Mouse (Mus musculus) CH12.LX (cell line): Measurements from ENCODE around the gene Asb10. TPM values are rescaled to one million over a fixed set of nuclear protein-coding genes. Genes with fewer than 3 reads are reported as not detected.

Source experiments
- DNase-seq: peaks from one replicate; pipeline ENCODE4 v3.0.0-alpha.2; 2013; ENCODE audit errors: extremely low read depth
- H3K27ac ChIP-seq: 2 replicates; pipeline ENCODE4 v1.5.1; 2012; ENCODE audit warnings: low read depth, mild to moderate bottlenecking, control low read depth, moderate library complexity; ENCODE audit not compliant: insufficient read depth
- H3K27me3 ChIP-seq: replicated peaks from 2 replicates; pipeline ENCODE3; 2012; ENCODE audit warnings: inconsistent platforms
- H3K36me3 ChIP-seq, 2 experiments: replicated peaks in 1 of 2; 2 replicates each; pipeline versions ENCODE3 to v1.6.1; 2012; ENCODE audit warnings: inconsistent platforms in 1 of 2, low read length in 1 of 2, mild to moderate bottlenecking in 1 of 2, mixed read lengths in 1 of 2, moderate library complexity in 1 of 2; ENCODE audit not compliant: control insufficient read depth in 1 of 2, insufficient read depth in 1 of 2
- H3K4me1 ChIP-seq, 2 experiments: 2 replicates each; pipeline ENCODE4 v1.6.1; 2012; ENCODE audit warnings: inconsistent platforms in 1 of 2, moderate library complexity in 1 of 2; ENCODE audit not compliant: insufficient read depth in 2 of 2, control insufficient read depth in 1 of 2
- H3K4me2 ChIP-seq: 2 replicates; pipeline ENCODE4 v1.6.1; 2012; ENCODE audit warnings: low read depth, mild to moderate bottlenecking, control low read depth; ENCODE audit not compliant: poor library complexity, insufficient read depth, severe bottlenecking
- H3K4me3 ChIP-seq, 3 experiments: fragments of 150-350 bp in 1 of 3; sonication (generic) in 1 of 3; replicated peaks in 1 of 3; 2 replicates each; pipeline versions ENCODE3 to v1.5.1; 2011 to 2012; ENCODE audit warnings: low read depth in 2 of 3, low read length in 2 of 3, mild to moderate bottlenecking in 2 of 3, moderate library complexity in 2 of 3, control low read depth in 1 of 3, improper control_type of control experiment in 1 of 3, inconsistent platforms in 1 of 3, mixed read lengths in 1 of 3; ENCODE audit not compliant: poor library complexity in 1 of 3
- H3K79me2 ChIP-seq: replicated peaks from 2 replicates; pipeline ENCODE4 v1.6.1; 2012; ENCODE audit warnings: mild to moderate bottlenecking, moderate library complexity; ENCODE audit not compliant: control insufficient read depth, poor library complexity, insufficient read depth, severe bottlenecking; ENCODE audit errors: extremely low read depth
- H3K9ac ChIP-seq: 2 replicates; pipeline ENCODE4 v1.6.1; 2012; ENCODE audit warnings: low read depth, mild to moderate bottlenecking, control low read depth, moderate library complexity; ENCODE audit not compliant: insufficient read depth
- H3K9me3 ChIP-seq: replicated peaks from 2 replicates; pipeline ENCODE3; 2012; ENCODE audit warnings: low read length, inconsistent platforms, mixed read lengths
- CTCF ChIP-seq, 2 experiments: IDR thresholded peaks in 1 of 2; conservative IDR thresholded peaks in 1 of 2; 2 replicates each; pipeline ENCODE4 v1.5.1; 2011 to 2012; ENCODE audit warnings: low read depth in 2 of 2, low read length in 2 of 2, improper control_type of control experiment in 1 of 2, inconsistent platforms in 1 of 2, mild to moderate bottlenecking in 1 of 2, moderate library complexity in 1 of 2
- ELF1 ChIP-seq: IDR thresholded peaks from 2 replicates; pipeline ENCODE4 v1.6.1; 2014; ENCODE audit warnings: low read depth, mild to moderate bottlenecking, inconsistent platforms, low read length, improper control_type of control experiment
- ETS1 ChIP-seq: conservative IDR thresholded peaks from 2 replicates; pipeline ENCODE4 v1.6.1; 2012; ENCODE audit warnings: low read depth, mild to moderate bottlenecking, inconsistent platforms, low read length, improper control_type of control experiment, moderate library complexity
- IRF4 ChIP-seq: IDR thresholded peaks from 2 replicates; pipeline ENCODE4 v1.6.1; 2014; ENCODE audit warnings: low read depth, mild to moderate bottlenecking, inconsistent platforms, low read length, improper control_type of control experiment
- JUND ChIP-seq: conservative IDR thresholded peaks from 2 replicates; pipeline ENCODE4 v1.6.1; 2011; ENCODE audit warnings: low read depth, low read length, improper control_type of control experiment
- MAFK ChIP-seq: IDR thresholded peaks from 2 replicates; pipeline ENCODE4 v1.6.1; 2011; ENCODE audit warnings: low read length, improper control_type of control experiment; ENCODE audit not compliant: insufficient replicate concordance
- MYC ChIP-seq: IDR thresholded peaks from 2 replicates; pipeline ENCODE4 v1.6.1; 2011; ENCODE audit warnings: low read depth, mild to moderate bottlenecking, improper control_type of control experiment, low read length
- POLR2AphosphoS2 ChIP-seq: IDR thresholded peaks from 2 replicates; pipeline ENCODE4 v1.6.1; 2011; ENCODE audit warnings: low read depth, low read length, improper control_type of control experiment
- RCOR1 ChIP-seq: conservative IDR thresholded peaks from 2 replicates; pipeline ENCODE4 v1.6.1; 2012; ENCODE audit warnings: low read depth, mild to moderate bottlenecking, inconsistent platforms, low read length, improper control_type of control experiment
- SIN3A ChIP-seq: IDR thresholded peaks from 2 replicates; pipeline ENCODE4 v1.6.1; 2012; ENCODE audit warnings: low read length, improper control_type of control experiment, inconsistent platforms
- SMC3 ChIP-seq: IDR thresholded peaks from 2 replicates; pipeline ENCODE4 v1.6.1; 2011; ENCODE audit warnings: low read depth, low read length, improper control_type of control experiment
- TCF12 ChIP-seq: IDR thresholded peaks from 2 replicates; pipeline ENCODE4 v1.6.1; 2014; ENCODE audit warnings: low read depth, mild to moderate bottlenecking, inconsistent platforms, low read length, improper control_type of control experiment
- UBTF ChIP-seq: IDR thresholded peaks from 2 replicates; pipeline ENCODE4 v1.6.1; 2012; ENCODE audit warnings: low read depth, mild to moderate bottlenecking, inconsistent platforms, low read length, improper control_type of control experiment, moderate library complexity
- USF1 ChIP-seq: IDR thresholded peaks from 2 replicates; pipeline ENCODE4 v1.6.1; 2014; ENCODE audit warnings: low read depth, mild to moderate bottlenecking, inconsistent platforms, low read length, improper control_type of control experiment
- USF2 ChIP-seq: conservative IDR thresholded peaks from 2 replicates; pipeline ENCODE4 v1.6.1; 2011; ENCODE audit warnings: low read depth, low read length, improper control_type of control experiment
- ZMIZ1 ChIP-seq: IDR thresholded peaks from 2 replicates; pipeline ENCODE4 v1.6.1; 2012; ENCODE audit warnings: low read depth, mild to moderate bottlenecking, inconsistent platforms, low read length, improper control_type of control experiment
- ZNF384 ChIP-seq: IDR thresholded peaks from 2 replicates; pipeline ENCODE4 v1.6.1; 2012; ENCODE audit warnings: low read depth, low read length, improper control_type of control experiment, inconsistent platforms
- dilution Hi-C: fragments of 300-500 bp; cut with MboI; formaldehyde crosslinking; loops from 2 replicates; pipeline ENCODE4 v1.14.3; 2020; ENCODE audit warnings: low sequenced_read_pairs; ENCODE audit not compliant: extremely low pct_unique_long_range_greater_than_20kb, extremely low pct_ligation_motif_present
- in situ Hi-C: fragments of 300-500 bp; cut with MboI; formaldehyde crosslinking; loops from 3 replicates; pipeline ENCODE4 v1.14.3; 2019; ENCODE audit warnings: low sequenced_read_pairs, low pct_ligation_motif_present, low pct_unique_long_range_greater_than_20kb, mixed read lengths
- polyA plus RNA-seq: library from polyadenylated mRNA; unstranded; fragments of >175 nt; gene quantifications from 2 replicates; pipeline ENCODE4 v1.2.1, GENCODE M21; 2012; ENCODE audit warnings: low read depth; ENCODE audit not compliant: insufficient read length
- total RNA-seq, 2 experiments: library from RNA; depleted of rRNA; stranded (reverse); fragments of 300-350 nt in 1 of 2; fragments of >200 nt in 1 of 2; gene quantifications; 2 replicates each; pipeline ENCODE4 v1.2.3; 2012 to 2014

Gene Asb10
- total and polyA plus RNA-seq, 3 experiments, result not detected

- in situ Hi-C loops, result no loop called here
- dilution Hi-C loops, result no loop called here
- H3K36me3 ChIP-seq, result peaks cover 16 to 34% of the 10 kb centered on the region in 2 experiments
- no peak overlapping the region for H3K27ac ChIP-seq
- no peaks in the 10 kb centered on the region for H3K9me3 ChIP-seq
- no peaks in the 10 kb centered on the region for H3K27me3 ChIP-seq
- TF ChIP-seq POLR2AphosphoS2 (no peak), JUND (no peak)
- peaks cover 0 to 20% of the 10 kb centered on the region in 2 experiments; a peak in 2 of 4 replicates for H3K4me1 ChIP-seq
- no peak overlapping the region for H3K9ac ChIP-seq
- no peaks in the 10 kb centered on the region for H3K79me2 ChIP-seq
- H3K4me3 ChIP-seq, result no peak overlapping the region
- DNase-seq, result peak; percentile 21
- H3K4me2 ChIP-seq, result no peak overlapping the region
These were observed 35.3 kb downstream of the Asb10 start for GRCm38 (mm10) chr5:24505513-24505912.

- H3K9me3 ChIP-seq, result no peaks in the 10 kb centered on the region
- H3K4me3 ChIP-seq, result no peak overlapping the region
- peaks cover 34 to 61% of the 10 kb centered on the region in 2 experiments for H3K36me3 ChIP-seq
- no peak for DNase-seq
- H3K4me1 ChIP-seq, result peaks cover 0 to 20% of the 10 kb centered on the region in 2 experiments; a peak in 2 of 4 replicates
- no peaks in the 10 kb centered on the region for H3K27me3 ChIP-seq
- in situ Hi-C loops (no loop called here), dilution Hi-C loops (no loop called here)
- H3K4me2 ChIP-seq, result no peak overlapping the region
- no peak overlapping the region for H3K9ac ChIP-seq
- no peak for TF ChIP-seq JUND
- TF ChIP-seq USF2, result no peak
- TF ChIP-seq IRF4, result no peak
- no peak for TF ChIP-seq ELF1
- TF ChIP-seq TCF12, result no peak
- TF ChIP-seq SMC3, result no peak
- no peak for TF ChIP-seq ETS1
- no peak overlapping the region for H3K27ac ChIP-seq
- no peaks in the 10 kb centered on the region for H3K79me2 ChIP-seq
These were observed 38.0 kb downstream of the Asb10 start for GRCm38 (mm10) chr5:24502786-24503185.

GRCm38 (mm10) chr5:24500851-24501250 lies 39.9 kb downstream of the Asb10 start:
- H3K4me3 ChIP-seq, result no peak overlapping the region
- peaks cover 0 to 13% of the 10 kb centered on the region in 2 experiments; a peak in 2 of 4 replicates for H3K4me1 ChIP-seq
- dilution Hi-C loops, result no loop called here
- no peaks in the 10 kb centered on the region for H3K9me3 ChIP-seq
- in situ Hi-C loops, result no loop called here
- H3K9ac ChIP-seq, result no peak overlapping the region
- DNase-seq, result no peak
- TF ChIP-seq USF1, result no peak
- TF ChIP-seq UBTF, result no peak
- TF ChIP-seq USF2, result no peak
- no peak for TF ChIP-seq MAFK
- no peak for TF ChIP-seq MYC
- TF ChIP-seq ZNF384, result no peak
- TF ChIP-seq IRF4, result no peak
- TF ChIP-seq CTCF (conservative IDR thresholded peaks at IDR 0.05 in 1 of 2, IDR thresholded peaks at IDR 0.05 in 1 of 2; ENCODE audit: low read depth in 2 of 2, low read length in 2 of 2), result no peak
- TF ChIP-seq ZMIZ1, result no peak
- no peak for TF ChIP-seq SIN3A
- TF ChIP-seq RCOR1, result no peak
- TF ChIP-seq, all 38 proteins: peak for 0
- H3K27me3 ChIP-seq, result no peaks in the 10 kb centered on the region
- H3K79me2 ChIP-seq, result no peaks in the 10 kb centered on the region
- H3K4me2 ChIP-seq, result no peak overlapping the region
- H3K36me3 ChIP-seq, result peaks cover 38 to 79% of the 10 kb centered on the region in 2 experiments
- no peak overlapping the region for H3K27ac ChIP-seq
